Mouse (Mus musculus): ENCODE measurements at regions not wholly inside any gene's neighbourhood (a gene's known extent, or its start where the extent isn't known, plus 50 kb on each side); places are given as distances from the start of the nearest gene placed in this dataset.
"Not testable (repeated sequence)": the region's sequence is repeated elsewhere in the genome, so short reads cannot be mapped to it uniquely, and the experiment has no call there.

DNA sequence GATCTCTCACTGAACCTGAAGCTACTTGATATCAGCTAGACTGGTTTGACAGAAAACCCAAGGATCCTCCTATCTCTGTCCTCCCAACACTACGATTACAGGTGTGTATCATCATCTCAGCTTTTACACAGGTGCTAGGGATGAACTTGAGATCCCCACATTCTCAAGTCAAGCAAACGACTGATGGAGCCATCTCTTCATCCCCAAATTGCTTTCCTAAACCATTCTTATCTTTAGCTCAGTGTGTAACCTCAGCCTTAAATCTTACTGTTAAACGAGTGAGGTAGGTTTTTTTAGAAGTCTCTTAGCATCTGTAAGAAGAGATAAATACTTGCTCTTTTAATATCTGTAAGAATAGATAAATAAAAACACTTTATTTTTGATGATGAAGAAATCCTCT lies 242.2 kb upstream of the Zfp960 start:
- Histone ChIP-seq H3K4me2 (ENCODE audit: low read depth) (no peak overlapping the region), H3K27me3 (ENCODE audit: control insufficient read depth, insufficient read depth, insufficient read length) (no peaks in the 10 kb centered on the region), H3K4me3 (no peak overlapping the region), H3K36me3 (ENCODE audit: control insufficient read depth, insufficient read depth) (no peaks in the 10 kb centered on the region), H3K79me2 (ENCODE audit: control insufficient read depth, insufficient read depth) (no peaks in the 10 kb centered on the region), H3ac (ENCODE audit: control insufficient read depth, insufficient read length) (no peak overlapping the region)
- TF ChIP-seq MYOD1 (IDR thresholded peaks at IDR 0.05; ENCODE audit: control insufficient read depth in 1 of 3, insufficient read length in 2 of 3, low read depth in 2 of 3) = no peak
- no peak for TF ChIP-seq REST (IDR thresholded peaks at IDR 0.05; ENCODE audit: insufficient read depth, insufficient read length)
- TF ChIP-seq USF1 (IDR thresholded peaks at IDR 0.05; ENCODE audit: low read depth) = no peak
- TF ChIP-seq TCF12 (IDR thresholded peaks at IDR 0.05; ENCODE audit: insufficient read depth, poor library complexity, severe bottlenecking) = no peak
- TF ChIP-seq POLR2AphosphoS2 (IDR thresholded peaks at IDR 0.05; ENCODE audit: insufficient read length, low read depth) = no peak
- TF ChIP-seq TCF3 (IDR thresholded peaks at IDR 0.05; ENCODE audit: insufficient read length, low read depth) = no peak
- TF ChIP-seq MAX (IDR thresholded peaks at IDR 0.05; ENCODE audit: low read depth) = no peak
- TF ChIP-seq SRF (IDR thresholded peaks at IDR 0.05; ENCODE audit: control insufficient read depth, insufficient read length, low read depth) = no peak
- no peak for TF ChIP-seq CEBPB (IDR thresholded peaks at IDR 0.05; ENCODE audit: insufficient read depth, poor library complexity, severe bottlenecking)
- TF ChIP-seq E2F4 (IDR thresholded peaks at IDR 0.05; ENCODE audit: insufficient read depth) = no peak
- no peak for TF ChIP-seq POLR2A (IDR thresholded peaks at IDR 0.05; ENCODE audit: insufficient read length, low read depth)
- TF ChIP-seq MYOG (IDR thresholded peaks at IDR 0.05; ENCODE audit: control insufficient read depth in 1 of 3, insufficient read depth in 1 of 3, insufficient read length in 2 of 3, low read depth in 2 of 3) = no peak

DNA sequence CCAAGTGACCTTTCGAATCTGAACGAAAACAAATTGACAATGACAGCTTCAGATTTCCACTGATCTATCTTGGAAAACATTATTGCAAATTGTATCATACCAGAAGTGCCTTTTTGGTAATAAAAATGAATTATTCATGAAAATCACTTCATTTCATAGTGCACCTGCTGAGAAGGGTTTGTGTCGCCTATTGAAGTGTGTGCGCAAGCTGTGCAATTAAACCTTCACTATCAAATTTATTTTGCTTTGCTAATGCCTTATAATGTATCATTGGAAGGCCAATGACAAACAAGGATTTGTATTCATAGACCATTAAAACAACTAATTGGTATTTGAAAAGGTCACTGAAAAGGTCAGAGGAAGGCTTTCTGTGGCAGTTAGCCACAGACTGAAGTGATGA lies 224.8 kb upstream of the Zfp960 start:
- no peak for TF ChIP-seq MAX (IDR thresholded peaks at IDR 0.05; ENCODE audit: low read depth)
- no peak for TF ChIP-seq E2F4 (IDR thresholded peaks at IDR 0.05; ENCODE audit: insufficient read depth)
- no peak for TF ChIP-seq REST (IDR thresholded peaks at IDR 0.05; ENCODE audit: insufficient read depth, insufficient read length)
- Histone ChIP-seq H3K36me3 (ENCODE audit: control insufficient read depth, insufficient read depth) (no peaks in the 10 kb centered on the region), H3K79me2 (ENCODE audit: control insufficient read depth, insufficient read depth) (no peaks in the 10 kb centered on the region), H3K4me2 (ENCODE audit: low read depth) (no peak overlapping the region), H3K4me3 (no peak overlapping the region), H3ac (ENCODE audit: control insufficient read depth, insufficient read length) (no peak overlapping the region), H3K27me3 (ENCODE audit: control insufficient read depth, insufficient read depth, insufficient read length) (no peaks in the 10 kb centered on the region)

DNA sequence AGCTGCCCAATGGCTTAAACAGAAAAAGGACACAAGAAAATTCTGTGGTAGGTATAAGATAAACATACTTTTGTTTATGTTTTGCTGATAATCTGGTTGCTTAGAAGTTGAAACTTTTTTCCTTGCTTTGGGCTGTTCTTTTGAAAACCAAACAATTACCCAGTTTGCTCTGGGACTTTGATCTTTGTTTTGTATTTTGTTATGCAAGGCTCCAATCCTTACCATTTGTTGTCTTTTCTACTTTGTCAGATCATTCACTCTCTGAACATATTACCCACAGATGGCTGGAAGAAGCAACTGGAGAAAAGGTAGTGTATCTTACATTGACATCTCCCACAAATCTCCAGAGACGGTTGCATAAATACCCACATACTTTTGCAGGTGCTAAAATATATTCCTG lies 203.1 kb upstream of the Zfp960 start:
- TF ChIP-seq TCF3 (IDR thresholded peaks at IDR 0.05; ENCODE audit: insufficient read length, low read depth) (no peak), MYOD1 (IDR thresholded peaks at IDR 0.05; ENCODE audit: control insufficient read depth in 1 of 3, insufficient read length in 2 of 3, low read depth in 2 of 3) (no peak), E2F4 (IDR thresholded peaks at IDR 0.05; ENCODE audit: insufficient read depth) (no peak)
- no peak overlapping the region for H3K4me2 ChIP-seq (ENCODE audit: low read depth)
- H3K27me3 ChIP-seq (ENCODE audit: control insufficient read depth, insufficient read depth, insufficient read length) = no peaks in the 10 kb centered on the region
- H3K4me3 ChIP-seq = no peak overlapping the region
- no peaks in the 10 kb centered on the region for H3K36me3 ChIP-seq (ENCODE audit: control insufficient read depth, insufficient read depth)
- H3K79me2 ChIP-seq (ENCODE audit: control insufficient read depth, insufficient read depth) = no peaks in the 10 kb centered on the region
- no peak overlapping the region for H3ac ChIP-seq (ENCODE audit: control insufficient read depth, insufficient read length)

DNA sequence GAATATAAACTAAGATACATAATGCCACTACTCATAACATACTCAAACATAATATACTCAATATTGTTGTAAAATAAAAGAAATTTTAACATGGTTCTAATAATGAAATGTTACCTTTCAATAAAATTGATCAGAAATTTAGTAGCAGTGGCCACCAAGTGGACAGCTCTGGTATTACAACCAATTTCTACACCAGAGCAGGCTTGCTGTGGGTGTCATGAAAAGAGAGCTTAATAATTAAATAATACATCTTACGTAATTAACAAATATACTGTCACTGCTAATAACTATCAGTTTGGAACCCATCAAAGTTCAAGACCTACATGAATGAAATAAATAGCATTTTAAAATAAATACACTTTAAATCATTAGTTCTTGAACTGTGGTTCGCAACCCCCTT lies 163.1 kb upstream of the Zfp960 start:
- no peaks in the 10 kb centered on the region for H3K27me3 ChIP-seq (ENCODE audit: control insufficient read depth, insufficient read depth, insufficient read length)
- no peak overlapping the region for H3K4me3 ChIP-seq
- TF ChIP-seq MYOG (IDR thresholded peaks at IDR 0.05; ENCODE audit: control insufficient read depth in 1 of 3, insufficient read depth in 1 of 3, insufficient read length in 2 of 3, low read depth in 2 of 3) (no peak), TCF3 (IDR thresholded peaks at IDR 0.05; ENCODE audit: insufficient read length, low read depth) (no peak), MYOD1 (IDR thresholded peaks at IDR 0.05; ENCODE audit: control insufficient read depth in 1 of 3, insufficient read length in 2 of 3, low read depth in 2 of 3) (no peak), TCF12 (IDR thresholded peaks at IDR 0.05; ENCODE audit: insufficient read depth, poor library complexity, severe bottlenecking) (no peak), REST (IDR thresholded peaks at IDR 0.05; ENCODE audit: insufficient read depth, insufficient read length) (no peak)
- no peaks in the 10 kb centered on the region for H3K36me3 ChIP-seq (ENCODE audit: control insufficient read depth, insufficient read depth)
- H3ac ChIP-seq (ENCODE audit: control insufficient read depth, insufficient read length) = no peak overlapping the region
- H3K4me2 ChIP-seq (ENCODE audit: low read depth) = no peak overlapping the region
- no peaks in the 10 kb centered on the region for H3K79me2 ChIP-seq (ENCODE audit: control insufficient read depth, insufficient read depth)

DNA sequence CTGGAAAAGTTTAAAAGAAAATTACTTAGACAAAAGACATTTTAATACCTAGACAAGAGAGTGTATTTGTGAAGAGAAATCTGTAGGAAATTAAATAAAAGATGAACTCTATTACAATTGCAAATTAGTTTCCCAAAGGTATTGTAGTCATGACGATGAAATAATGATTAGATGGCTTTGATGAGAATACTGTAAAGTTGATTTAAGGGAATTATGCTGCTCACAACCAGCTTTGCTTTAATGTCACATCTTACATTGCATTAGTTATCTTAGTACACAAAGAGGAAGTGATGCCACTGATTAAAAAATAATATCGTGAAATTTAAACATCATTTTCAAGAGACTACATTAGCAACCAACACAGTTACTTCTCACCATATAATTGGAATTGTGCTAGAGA lies 145.7 kb upstream of the Zfp960 start:
- no peak overlapping the region for H3ac ChIP-seq (ENCODE audit: control insufficient read depth, insufficient read length)
- no peaks in the 10 kb centered on the region for H3K79me2 ChIP-seq (ENCODE audit: control insufficient read depth, insufficient read depth)
- H3K4me2 ChIP-seq (ENCODE audit: low read depth) = no peak overlapping the region
- H3K27me3 ChIP-seq (ENCODE audit: control insufficient read depth, insufficient read depth, insufficient read length) = no peaks in the 10 kb centered on the region
- TF ChIP-seq TCF12 (IDR thresholded peaks at IDR 0.05; ENCODE audit: insufficient read depth, poor library complexity, severe bottlenecking) = no peak
- TF ChIP-seq USF1 (IDR thresholded peaks at IDR 0.05; ENCODE audit: low read depth) = no peak
- TF ChIP-seq TCF3 (IDR thresholded peaks at IDR 0.05; ENCODE audit: insufficient read length, low read depth) = no peak
- TF ChIP-seq REST (IDR thresholded peaks at IDR 0.05; ENCODE audit: insufficient read depth, insufficient read length) = no peak
- no peak for TF ChIP-seq MYOG (IDR thresholded peaks at IDR 0.05; ENCODE audit: control insufficient read depth in 1 of 3, insufficient read depth in 1 of 3, insufficient read length in 2 of 3, low read depth in 2 of 3)
- no peak for TF ChIP-seq CEBPB (IDR thresholded peaks at IDR 0.05; ENCODE audit: insufficient read depth, poor library complexity, severe bottlenecking)
- no peak for TF ChIP-seq MAX (IDR thresholded peaks at IDR 0.05; ENCODE audit: low read depth)
- no peaks in the 10 kb centered on the region for H3K36me3 ChIP-seq (ENCODE audit: control insufficient read depth, insufficient read depth)
- H3K4me3 ChIP-seq = no peak overlapping the region

DNA sequence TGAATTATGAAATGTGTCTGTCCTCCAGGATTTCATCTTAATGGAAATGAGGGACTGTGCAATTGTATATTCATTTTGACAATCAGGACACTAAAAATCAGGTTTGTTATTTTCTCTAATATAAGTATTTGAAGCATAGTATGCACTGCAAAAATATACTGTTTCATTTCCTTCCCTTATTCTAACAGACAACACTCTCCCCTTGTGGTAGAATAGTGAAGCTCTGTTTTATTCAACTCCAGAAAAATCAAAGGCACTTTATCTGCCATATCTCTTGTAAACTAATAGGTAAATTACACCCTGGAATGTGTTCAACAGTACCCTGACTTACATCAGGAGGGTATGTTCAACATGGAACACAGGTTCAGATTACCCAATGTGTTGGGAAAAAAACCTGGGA lies 137.7 kb upstream of the Zfp960 start:
- no peak overlapping the region for H3ac ChIP-seq (ENCODE audit: control insufficient read depth, insufficient read length)
- no peak for TF ChIP-seq MAX (IDR thresholded peaks at IDR 0.05; ENCODE audit: low read depth)
- no peak for TF ChIP-seq POLR2A (IDR thresholded peaks at IDR 0.05; ENCODE audit: insufficient read length, low read depth)
- TF ChIP-seq CEBPB (IDR thresholded peaks at IDR 0.05; ENCODE audit: insufficient read depth, poor library complexity, severe bottlenecking) = no peak
- no peak for TF ChIP-seq E2F4 (IDR thresholded peaks at IDR 0.05; ENCODE audit: insufficient read depth)
- TF ChIP-seq POLR2AphosphoS2 (IDR thresholded peaks at IDR 0.05; ENCODE audit: insufficient read length, low read depth) = no peak
- TF ChIP-seq SRF (IDR thresholded peaks at IDR 0.05; ENCODE audit: control insufficient read depth, insufficient read length, low read depth) = no peak
- TF ChIP-seq MYOG (IDR thresholded peaks at IDR 0.05; ENCODE audit: control insufficient read depth in 1 of 3, insufficient read depth in 1 of 3, insufficient read length in 2 of 3, low read depth in 2 of 3) = no peak
- TF ChIP-seq TCF12 (IDR thresholded peaks at IDR 0.05; ENCODE audit: insufficient read depth, poor library complexity, severe bottlenecking) = no peak
- no peak for TF ChIP-seq TCF3 (IDR thresholded peaks at IDR 0.05; ENCODE audit: insufficient read length, low read depth)
- no peak for TF ChIP-seq USF1 (IDR thresholded peaks at IDR 0.05; ENCODE audit: low read depth)
- TF ChIP-seq REST (IDR thresholded peaks at IDR 0.05; ENCODE audit: insufficient read depth, insufficient read length) = no peak
- no peak for TF ChIP-seq MYOD1 (IDR thresholded peaks at IDR 0.05; ENCODE audit: control insufficient read depth in 1 of 3, insufficient read length in 2 of 3, low read depth in 2 of 3)
- H3K4me3 ChIP-seq = no peak overlapping the region
- H3K4me2 ChIP-seq (ENCODE audit: low read depth) = no peak overlapping the region
- no peaks in the 10 kb centered on the region for H3K27me3 ChIP-seq (ENCODE audit: control insufficient read depth, insufficient read depth, insufficient read length)
- H3K79me2 ChIP-seq (ENCODE audit: control insufficient read depth, insufficient read depth) = no peaks in the 10 kb centered on the region
- H3K36me3 ChIP-seq (ENCODE audit: control insufficient read depth, insufficient read depth) = no peaks in the 10 kb centered on the region

DNA sequence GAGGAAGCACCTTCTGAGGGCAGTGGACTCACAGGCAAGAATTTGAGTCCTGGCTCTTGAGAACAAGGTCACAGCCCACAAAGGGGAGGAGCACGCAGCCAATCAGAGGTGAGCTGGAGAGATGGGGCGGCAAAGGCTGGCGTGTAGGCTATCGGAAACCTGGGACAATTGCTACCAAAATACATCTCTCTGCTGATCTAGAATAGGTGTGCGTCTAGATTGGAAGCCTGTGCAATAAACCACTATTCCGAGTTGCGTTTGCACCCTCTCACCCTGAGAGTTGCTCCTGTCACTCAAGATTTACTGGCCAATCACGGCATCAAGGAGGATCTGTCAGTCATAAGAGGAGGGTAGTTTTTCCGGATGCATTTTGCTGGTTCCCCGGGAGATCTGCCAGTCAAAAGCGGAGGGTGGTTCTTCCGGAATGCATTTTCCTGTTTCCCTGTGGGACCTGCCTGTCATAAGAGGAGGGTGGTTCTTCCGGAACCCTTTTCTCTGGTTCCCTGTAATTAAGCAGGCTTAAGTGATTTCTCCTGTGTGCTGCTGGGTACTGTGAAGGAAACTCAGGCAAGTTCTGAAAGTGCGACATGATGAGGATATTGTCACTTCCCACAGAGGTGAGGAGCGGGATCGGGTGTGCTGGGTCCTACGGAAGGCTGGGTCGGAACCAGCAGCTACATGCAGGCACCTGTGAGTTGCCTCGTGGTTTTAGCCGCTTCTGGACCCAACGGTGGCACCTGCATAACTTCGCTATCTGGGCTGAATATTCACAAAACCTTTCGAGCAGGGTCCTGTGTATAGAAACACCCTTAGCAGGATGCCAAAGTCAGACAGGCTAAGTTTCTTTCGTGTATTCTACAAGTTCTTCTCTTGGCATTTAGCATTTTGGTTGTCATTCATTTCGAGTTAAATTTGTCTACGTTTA lies 112.6 kb upstream of the Zfp960 start:
- H3K27me3 ChIP-seq (ENCODE audit: control insufficient read depth, insufficient read depth, insufficient read length); H3ac ChIP-seq (ENCODE audit: control insufficient read depth, insufficient read length); H3K36me3 ChIP-seq (ENCODE audit: control insufficient read depth, insufficient read depth); H3K79me2 ChIP-seq (ENCODE audit: control insufficient read depth, insufficient read depth): not testable (repeated sequence)
- peak overlapping the region; percentile 26 for H3K4me3 ChIP-seq
- H3K4me2 ChIP-seq (ENCODE audit: low read depth) = peak overlapping the region; percentile 64

Data from myocyte (in vitro differentiated cells).